Mouse (Mus musculus) liver, adult 2 months (tissue): ENCODE results near the gene Arhgap27.

ENCODE experiments used
- CTCF ChIP-seq: fragments of 200-500 bp; IDR thresholded peaks from 2 replicates; pipeline ENCODE4 v1.5.1; 2011; ENCODE audit warnings: low read depth, low read length, control low read depth
- POLR2A ChIP-seq: fragments of 200-500 bp; IDR thresholded peaks from 2 replicates; pipeline ENCODE4 v1.6.1; 2011; ENCODE audit warnings: low read length, control low read depth; ENCODE audit not compliant: insufficient read depth; ENCODE audit errors: extremely low read depth

DNA sequence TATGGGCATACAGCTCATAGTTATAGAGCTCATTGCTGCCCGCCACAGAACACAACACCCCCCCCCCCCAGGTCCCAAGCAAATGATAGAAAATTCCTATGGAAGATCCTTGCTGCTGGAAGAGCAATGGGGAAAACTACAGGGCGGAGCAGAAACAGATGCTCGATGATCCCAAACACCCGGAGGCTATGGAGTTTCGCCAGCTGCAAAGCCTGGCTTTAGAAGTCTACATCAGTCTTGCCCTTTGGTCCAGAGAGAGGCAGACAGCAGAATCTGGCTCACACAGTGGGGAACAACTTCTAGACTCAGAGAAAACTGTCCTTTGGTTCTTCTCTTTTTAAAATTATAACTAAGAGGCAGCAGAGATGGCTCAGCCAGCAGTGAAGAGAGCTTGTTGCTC is 27.9 kb downstream of the Arhgap27 start:
- no peak for TF ChIP-seq POLR2A
- no peak for TF ChIP-seq CTCF
